Mouse (Mus musculus) CH12.LX (cell line): ENCODE measurements around the gene Ablim1.

Source experiments
- CHD1 ChIP-seq: IDR thresholded peaks from 2 replicates; pipeline ENCODE4 v1.6.1; 2012; ENCODE audit warnings: low read depth, low read length, improper control_type of control experiment, inconsistent platforms
- CTCF ChIP-seq, 2 experiments: IDR thresholded peaks in 1 of 2; conservative IDR thresholded peaks in 1 of 2; 2 replicates each; pipeline ENCODE4 v1.5.1; 2011 to 2012; ENCODE audit warnings: low read depth in 2 of 2, low read length in 2 of 2, improper control_type of control experiment in 1 of 2, inconsistent platforms in 1 of 2, mild to moderate bottlenecking in 1 of 2, moderate library complexity in 1 of 2
- EP300 ChIP-seq: IDR thresholded peaks from 2 replicates; pipeline ENCODE4 v1.6.1; 2011; ENCODE audit warnings: low read length, improper control_type of control experiment
- GABPA ChIP-seq: IDR thresholded peaks from 2 replicates; pipeline ENCODE4 v1.6.1; 2012; ENCODE audit warnings: low read depth, low read length, improper control_type of control experiment, inconsistent platforms; ENCODE audit not compliant: insufficient replicate concordance
- HCFC1 ChIP-seq: IDR thresholded peaks from 2 replicates; pipeline ENCODE4 v1.6.1; 2012; ENCODE audit warnings: low read depth, mild to moderate bottlenecking, inconsistent platforms, low read length, improper control_type of control experiment
- MAFK ChIP-seq: IDR thresholded peaks from 2 replicates; pipeline ENCODE4 v1.6.1; 2011; ENCODE audit warnings: low read length, improper control_type of control experiment; ENCODE audit not compliant: insufficient replicate concordance
- MAX ChIP-seq: IDR thresholded peaks from 2 replicates; pipeline ENCODE4 v1.6.1; 2011; ENCODE audit warnings: low read length, improper control_type of control experiment
- POLR2A ChIP-seq: IDR thresholded peaks from 2 replicates; pipeline ENCODE4 v1.6.1; 2011; ENCODE audit warnings: low read depth, mild to moderate bottlenecking, improper control_type of control experiment, low read length
- RAD21 ChIP-seq: IDR thresholded peaks from 2 replicates; pipeline ENCODE4 v1.6.1; 2011; ENCODE audit warnings: low read depth, mild to moderate bottlenecking, low read length, improper control_type of control experiment, moderate library complexity
- SIN3A ChIP-seq: IDR thresholded peaks from 2 replicates; pipeline ENCODE4 v1.6.1; 2012; ENCODE audit warnings: low read length, improper control_type of control experiment, inconsistent platforms
- TCF12 ChIP-seq: IDR thresholded peaks from 2 replicates; pipeline ENCODE4 v1.6.1; 2014; ENCODE audit warnings: low read depth, mild to moderate bottlenecking, inconsistent platforms, low read length, improper control_type of control experiment
- ZNF384 ChIP-seq: IDR thresholded peaks from 2 replicates; pipeline ENCODE4 v1.6.1; 2012; ENCODE audit warnings: low read depth, low read length, improper control_type of control experiment, inconsistent platforms

DNA sequence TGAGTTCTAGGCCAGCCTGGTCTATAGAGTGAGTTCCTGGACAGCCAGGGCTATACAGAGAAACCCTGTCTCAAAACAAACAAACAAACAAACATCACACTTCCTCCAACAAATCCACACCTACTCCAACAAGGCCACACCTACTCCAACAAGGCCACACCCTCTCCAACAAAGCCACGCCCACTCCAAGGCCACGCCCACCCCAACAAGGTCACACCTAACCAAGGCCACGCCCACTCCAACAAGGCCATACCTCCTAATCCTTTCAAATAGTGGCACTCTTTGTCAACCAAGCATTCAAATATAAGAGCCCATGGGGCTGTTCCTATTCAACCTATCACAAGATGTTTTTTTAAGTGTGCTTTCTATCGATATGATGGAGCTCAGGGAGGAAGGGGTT, 288.2 kb downstream of the Ablim1 start:
- TF ChIP-seq CTCF (conservative IDR thresholded peaks at IDR 0.05 in 1 of 2, IDR thresholded peaks at IDR 0.05 in 1 of 2; ENCODE audit: low read depth in 2 of 2, low read length in 2 of 2) (no peak), POLR2A (no peak), TCF12 (no peak), EP300 (no peak), SIN3A (no peak), GABPA (no peak), MAFK (no peak), MAX (no peak), CHD1 (no peak), RAD21 (no peak), ZNF384 (no peak), HCFC1 (no peak)
